Mouse (Mus musculus): ENCODE measurements at regions not wholly inside any gene's neighbourhood (a gene's known extent, or its start where the extent isn't known, plus 50 kb on each side); places are given as distances from the start of the nearest gene placed in this dataset.

- Histone ChIP-seq H3K27ac (ENCODE audit: low read length) (no peak overlapping the region), H3K9me3 (replicated peaks; ENCODE audit: control insufficient read depth, low read length) (no peaks in the 10 kb centered on the region), H3K4me1 (ENCODE audit: control insufficient read depth, insufficient read depth, low read length) (no peaks in the 10 kb centered on the region), H3K4me2 (ENCODE audit: low read depth, low read length) (no peak overlapping the region), H3K27me3 (ENCODE audit: control insufficient read depth, insufficient read depth, low read length) (no peaks in the 10 kb centered on the region), H3K36me3 (ENCODE audit: control insufficient read depth, insufficient read depth) (no peaks in the 10 kb centered on the region), H3K4me3 (ENCODE audit: low read length) (no peak overlapping the region), H3K9ac (ENCODE audit: low read length) (no peak overlapping the region)
- 93% methylated on average over 9 of the region's 9 CpGs for WGBS
- ATAC-seq (replicated peaks; ENCODE audit: extremely low read depth, insufficient read depth, low FRiP score) = no peak
Observed at GRCm38 (mm10) chr2:131766500-131766899, 93.0 kb downstream of the Erv3 start.

GRCm38 (mm10) chr2:131761507-131761906, 98.0 kb downstream of the Erv3 start:
- Histone ChIP-seq H3K9me3 (replicated peaks; ENCODE audit: control insufficient read depth, low read length) (no peaks in the 10 kb centered on the region), H3K4me3 (ENCODE audit: low read length) (no peak overlapping the region), H3K36me3 (ENCODE audit: control insufficient read depth, insufficient read depth) (no peaks in the 10 kb centered on the region), H3K27ac (ENCODE audit: low read length) (no peak overlapping the region), H3K9ac (ENCODE audit: low read length) (no peak overlapping the region), H3K27me3 (ENCODE audit: control insufficient read depth, insufficient read depth, low read length) (no peaks in the 10 kb centered on the region), H3K4me1 (ENCODE audit: control insufficient read depth, insufficient read depth, low read length) (no peaks in the 10 kb centered on the region), H3K4me2 (ENCODE audit: low read depth, low read length) (no peak overlapping the region)
- 83% methylated on average over 2 of the region's 2 CpGs for WGBS
- ATAC-seq (replicated peaks; ENCODE audit: extremely low read depth, insufficient read depth, low FRiP score) = no peak

- no peaks in the 10 kb centered on the region for H3K9me3 ChIP-seq (replicated peaks; ENCODE audit: control insufficient read depth, low read length)
- H3K9ac ChIP-seq (ENCODE audit: low read length) = no peak overlapping the region
Observed at GRCm38 (mm10) chr2:131757183-131757903, 102.2 kb downstream of the Erv3 start.

GRCm38 (mm10) chr2:131755107-131755506, 104.4 kb downstream of the Erv3 start:
- Histone ChIP-seq H3K9ac (ENCODE audit: low read length) (no peak overlapping the region), H3K27me3 (ENCODE audit: control insufficient read depth, insufficient read depth, low read length) (no peaks in the 10 kb centered on the region), H3K36me3 (ENCODE audit: control insufficient read depth, insufficient read depth) (no peaks in the 10 kb centered on the region), H3K4me3 (ENCODE audit: low read length) (no peak overlapping the region), H3K9me3 (replicated peaks; ENCODE audit: control insufficient read depth, low read length) (no peaks in the 10 kb centered on the region), H3K27ac (ENCODE audit: low read length) (no peak overlapping the region), H3K4me1 (ENCODE audit: control insufficient read depth, insufficient read depth, low read length) (0 out of 2 replicates have a peak, but pooled peaks cover 2% of the 10 kb centered on the region), H3K4me2 (ENCODE audit: low read depth, low read length) (no peak overlapping the region)
- 70% methylated on average over 2 of the region's 2 CpGs for WGBS
- no peak for ATAC-seq (replicated peaks; ENCODE audit: extremely low read depth, insufficient read depth, low FRiP score)

More at GRCm38 (mm10) chr2:131757183-131757903, 102.2 kb downstream of the Erv3 start:
- Histone ChIP-seq H3K4me3 (ENCODE audit: low read length) (no peak overlapping the region), H3K4me1 (ENCODE audit: control insufficient read depth, insufficient read depth, low read length) (no peaks in the 10 kb centered on the region), H3K36me3 (ENCODE audit: control insufficient read depth, insufficient read depth) (no peaks in the 10 kb centered on the region), H3K27ac (ENCODE audit: low read length) (no peak overlapping the region), H3K27me3 (ENCODE audit: control insufficient read depth, insufficient read depth, low read length) (no peaks in the 10 kb centered on the region), H3K4me2 (ENCODE audit: low read depth, low read length) (no peak overlapping the region)
- ATAC-seq (replicated peaks; ENCODE audit: extremely low read depth, insufficient read depth, low FRiP score) = no peak
- WGBS = 73% methylated on average over 7 of the region's 7 CpGs

- no peaks in the 10 kb centered on the region for H3K36me3 ChIP-seq (ENCODE audit: control insufficient read depth, insufficient read depth)
- H3K4me3 ChIP-seq (ENCODE audit: low read length) = no peak overlapping the region
- peaks cover 6% of the 10 kb centered on the region; the same call in 1 of the 2 replicates for H3K4me1 ChIP-seq (ENCODE audit: control insufficient read depth, insufficient read depth, low read length)
- H3K27ac ChIP-seq (ENCODE audit: low read length) = no peak overlapping the region
- whole genome bisulfite sequencing = 60% methylated on average over 2 of the region's 2 CpGs
- ATAC-seq (replicated peaks; ENCODE audit: extremely low read depth, insufficient read depth, low FRiP score) = no peak
- H3K27me3 ChIP-seq (ENCODE audit: control insufficient read depth, insufficient read depth, low read length) = no peaks in the 10 kb centered on the region
- no peak overlapping the region for H3K9ac ChIP-seq (ENCODE audit: low read length)
- H3K4me2 ChIP-seq (ENCODE audit: low read depth, low read length) = no peak overlapping the region
- H3K9me3 ChIP-seq (replicated peaks; ENCODE audit: control insufficient read depth, low read length) = no peaks in the 10 kb centered on the region
Observed at GRCm38 (mm10) chr2:131753436-131753835, 106.1 kb downstream of the Erv3 start.

- H3K4me3 ChIP-seq (ENCODE audit: low read length) = no peak overlapping the region
- no peak for ATAC-seq (replicated peaks; ENCODE audit: extremely low read depth, insufficient read depth, low FRiP score)
- H3K4me2 ChIP-seq (ENCODE audit: low read depth, low read length) = no peak overlapping the region
- no peak overlapping the region for H3K27ac ChIP-seq (ENCODE audit: low read length)
- no peaks in the 10 kb centered on the region for H3K9me3 ChIP-seq (replicated peaks; ENCODE audit: control insufficient read depth, low read length)
- peaks cover 11% of the 10 kb centered on the region for H3K4me1 ChIP-seq (ENCODE audit: control insufficient read depth, insufficient read depth, low read length)
- no peaks in the 10 kb centered on the region for H3K27me3 ChIP-seq (ENCODE audit: control insufficient read depth, insufficient read depth, low read length)
- no peak overlapping the region for H3K9ac ChIP-seq (ENCODE audit: low read length)
- no peaks in the 10 kb centered on the region for H3K36me3 ChIP-seq (ENCODE audit: control insufficient read depth, insufficient read depth)
- WGBS = 80% methylated on average over 6 of the region's 6 CpGs
Observed at GRCm38 (mm10) chr2:131750679-131751078, 108.9 kb downstream of the Erv3 start.

GRCm38 (mm10) chr2:131750206-131750605, 109.3 kb downstream of the Erv3 start:
- Histone ChIP-seq H3K4me1 (ENCODE audit: control insufficient read depth, insufficient read depth, low read length) (peaks cover 11% of the 10 kb centered on the region), H3K4me2 (ENCODE audit: low read depth, low read length) (no peak overlapping the region), H3K9me3 (replicated peaks; ENCODE audit: control insufficient read depth, low read length) (no peaks in the 10 kb centered on the region), H3K36me3 (ENCODE audit: control insufficient read depth, insufficient read depth) (no peaks in the 10 kb centered on the region), H3K27ac (ENCODE audit: low read length) (no peak overlapping the region), H3K4me3 (ENCODE audit: low read length) (no peak overlapping the region), H3K9ac (ENCODE audit: low read length) (no peak overlapping the region), H3K27me3 (ENCODE audit: control insufficient read depth, insufficient read depth, low read length) (no peaks in the 10 kb centered on the region)
- no peak for ATAC-seq (replicated peaks; ENCODE audit: extremely low read depth, insufficient read depth, low FRiP score)
- WGBS = 60% methylated on average over 4 of the region's 4 CpGs

- WGBS = 83% methylated on average over 3 of the region's 3 CpGs
- no peaks in the 10 kb centered on the region for H3K27me3 ChIP-seq (ENCODE audit: control insufficient read depth, insufficient read depth, low read length)
- no peaks in the 10 kb centered on the region for H3K36me3 ChIP-seq (ENCODE audit: control insufficient read depth, insufficient read depth)
- no peak overlapping the region for H3K27ac ChIP-seq (ENCODE audit: low read length)
- no peak overlapping the region for H3K9ac ChIP-seq (ENCODE audit: low read length)
- H3K4me3 ChIP-seq (ENCODE audit: low read length) = no peak overlapping the region
- ATAC-seq (replicated peaks; ENCODE audit: extremely low read depth, insufficient read depth, low FRiP score) = no peak
- H3K4me1 ChIP-seq (ENCODE audit: control insufficient read depth, insufficient read depth, low read length) = peaks cover 11% of the 10 kb centered on the region
- no peaks in the 10 kb centered on the region for H3K9me3 ChIP-seq (replicated peaks; ENCODE audit: control insufficient read depth, low read length)
- no peak overlapping the region for H3K4me2 ChIP-seq (ENCODE audit: low read depth, low read length)
Observed at GRCm38 (mm10) chr2:131749746-131750145, 109.8 kb downstream of the Erv3 start.

GRCm38 (mm10) chr2:131748791-131749190, 110.8 kb downstream of the Erv3 start:
- Histone ChIP-seq H3K4me1 (ENCODE audit: control insufficient read depth, insufficient read depth, low read length) (peaks cover 11% of the 10 kb centered on the region), H3K4me3 (ENCODE audit: low read length) (no peak overlapping the region), H3K27ac (ENCODE audit: low read length) (no peak overlapping the region), H3K9ac (ENCODE audit: low read length) (no peak overlapping the region), H3K36me3 (ENCODE audit: control insufficient read depth, insufficient read depth) (no peaks in the 10 kb centered on the region), H3K27me3 (ENCODE audit: control insufficient read depth, insufficient read depth, low read length) (no peaks in the 10 kb centered on the region), H3K4me2 (ENCODE audit: low read depth, low read length) (no peak overlapping the region), H3K9me3 (replicated peaks; ENCODE audit: control insufficient read depth, low read length) (no peaks in the 10 kb centered on the region)
- 56% methylated on average over 10 of the region's 10 CpGs for WGBS
- no peak for ATAC-seq (replicated peaks; ENCODE audit: extremely low read depth, insufficient read depth, low FRiP score)
